Mouse (Mus musculus): Measurements from ENCODE around the gene Amdhd2. TPM values are rescaled to one million over a fixed set of nuclear protein-coding genes. Genes with fewer than 3 reads are reported as not detected.

Gene Amdhd2
- 29.5 and 34.7 TPM in 2 replicates for polyA plus RNA-seq (2014; fragmentation: Nextera tagmentation; extraction: Ambion mirVana)

- H3K4me1 ChIP-seq (replicated peaks; ENCODE audit: control insufficient read depth, insufficient read depth, low read length): peaks cover 11% of the 10 kb centered on the region; the same call in 1 of the 2 replicates
- H3K9ac ChIP-seq (ENCODE audit: low read length): peak within 1 kb of the TSS; percentile 74
- no peaks in the 10 kb centered on the region for H3K27me3 ChIP-seq (ENCODE audit: control insufficient read depth, insufficient read depth, low read length)
- ATAC-seq (replicated peaks; ENCODE audit: low FRiP score): peak; percentile 94
- no peaks in the 10 kb centered on the region; the same call in 1 of the 2 replicates for H3K36me3 ChIP-seq (ENCODE audit: control insufficient read depth, insufficient read depth, low read length)
- H3K4me2 ChIP-seq (ENCODE audit: low read depth, low read length, severe bottlenecking): peak within 1 kb of the TSS; percentile 80
- no peak within 1 kb of the TSS for H3K27ac ChIP-seq (ENCODE audit: low read depth, low read length)
- under 1% methylated on average over 47 of the region's 47 CpGs for WGBS
- no peaks in the 10 kb centered on the region for H3K9me3 ChIP-seq (ENCODE audit: control insufficient read depth, low read length)
- DNase-seq (ENCODE audit: low spot score): peak; percentile 99
- H3K4me3 ChIP-seq (ENCODE audit: low read depth, low read length): peak within 1 kb of the TSS; percentile 80
Observed at GRCm38 (mm10) chr17:24163176-24163962, at the start of gene Amdhd2. Amdhd2 (minus strand) TSS chr17:24163766.

DNA sequence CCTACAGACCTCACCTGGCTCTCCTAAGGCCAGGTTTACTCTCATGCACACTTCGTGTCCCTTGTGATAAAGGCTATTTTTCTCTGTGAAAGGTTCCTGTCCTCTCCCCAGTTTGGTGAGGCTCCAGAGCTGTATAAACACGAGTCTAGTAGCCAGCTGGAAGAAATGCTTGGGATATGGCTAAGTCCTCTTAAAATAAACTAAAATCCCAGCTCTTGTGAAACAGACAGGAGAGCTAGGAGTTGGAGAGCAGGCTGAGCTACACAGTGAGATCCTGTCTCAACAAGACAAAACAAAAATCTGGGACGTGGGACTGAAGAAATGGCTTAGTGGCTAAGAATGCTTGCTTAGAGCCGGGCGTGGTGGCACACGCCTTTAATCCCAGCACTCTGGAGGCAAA is 49.6 kb upstream of the Amdhd2 start:
- DNase-seq (ENCODE audit: low spot score): no peak
- WGBS: 74% methylated on average over 6 of the region's 6 CpGs
- H3K4me3 ChIP-seq (ENCODE audit: low read depth, low read length): no peak overlapping the region

GRCm38 (mm10) chr17:24212441-24213018 is 49.0 kb upstream of the Amdhd2 start:
- no peak overlapping the region for H3K27ac ChIP-seq (ENCODE audit: low read depth, low read length)
- H3K4me2 ChIP-seq (ENCODE audit: low read depth, low read length, severe bottlenecking): peak overlapping the region; percentile 90
- WGBS: 26% methylated on average over 5 of the region's 5 CpGs
- peak; percentile 8; the same call in 1 of the 2 replicates for ATAC-seq (replicated peaks; ENCODE audit: low FRiP score)
- peaks cover 10% of the 10 kb centered on the region for H3K36me3 ChIP-seq (ENCODE audit: control insufficient read depth, insufficient read depth, low read length)
- peak overlapping the region; percentile 46 for H3K4me3 ChIP-seq (ENCODE audit: low read depth, low read length)
- H3K4me1 ChIP-seq (replicated peaks; ENCODE audit: control insufficient read depth, insufficient read depth, low read length): peaks cover 23% of the 10 kb centered on the region
- H3K9ac ChIP-seq (ENCODE audit: low read length): peak overlapping the region; percentile 74
- H3K9me3 ChIP-seq (ENCODE audit: control insufficient read depth, low read length): no peaks in the 10 kb centered on the region
- H3K27me3 ChIP-seq (ENCODE audit: control insufficient read depth, insufficient read depth, low read length): peaks cover 12% of the 10 kb centered on the region
- DNase-seq (ENCODE audit: low spot score): no peak

More for the DNA sequence above, 49.6 kb upstream of the Amdhd2 start:
- no peak for ATAC-seq (replicated peaks; ENCODE audit: low FRiP score)
- Histone ChIP-seq H3K9ac (ENCODE audit: low read length) (no peak overlapping the region), H3K4me1 (replicated peaks; ENCODE audit: control insufficient read depth, insufficient read depth, low read length) (peaks cover 23% of the 10 kb centered on the region), H3K27me3 (ENCODE audit: control insufficient read depth, insufficient read depth, low read length) (peaks cover 5% of the 10 kb centered on the region), H3K27ac (ENCODE audit: low read depth, low read length) (no peak overlapping the region), H3K9me3 (ENCODE audit: control insufficient read depth, low read length) (no peaks in the 10 kb centered on the region), H3K36me3 (ENCODE audit: control insufficient read depth, insufficient read depth, low read length) (peaks cover 10% of the 10 kb centered on the region), H3K4me2 (ENCODE audit: low read depth, low read length, severe bottlenecking) (no peak overlapping the region)

DNA sequence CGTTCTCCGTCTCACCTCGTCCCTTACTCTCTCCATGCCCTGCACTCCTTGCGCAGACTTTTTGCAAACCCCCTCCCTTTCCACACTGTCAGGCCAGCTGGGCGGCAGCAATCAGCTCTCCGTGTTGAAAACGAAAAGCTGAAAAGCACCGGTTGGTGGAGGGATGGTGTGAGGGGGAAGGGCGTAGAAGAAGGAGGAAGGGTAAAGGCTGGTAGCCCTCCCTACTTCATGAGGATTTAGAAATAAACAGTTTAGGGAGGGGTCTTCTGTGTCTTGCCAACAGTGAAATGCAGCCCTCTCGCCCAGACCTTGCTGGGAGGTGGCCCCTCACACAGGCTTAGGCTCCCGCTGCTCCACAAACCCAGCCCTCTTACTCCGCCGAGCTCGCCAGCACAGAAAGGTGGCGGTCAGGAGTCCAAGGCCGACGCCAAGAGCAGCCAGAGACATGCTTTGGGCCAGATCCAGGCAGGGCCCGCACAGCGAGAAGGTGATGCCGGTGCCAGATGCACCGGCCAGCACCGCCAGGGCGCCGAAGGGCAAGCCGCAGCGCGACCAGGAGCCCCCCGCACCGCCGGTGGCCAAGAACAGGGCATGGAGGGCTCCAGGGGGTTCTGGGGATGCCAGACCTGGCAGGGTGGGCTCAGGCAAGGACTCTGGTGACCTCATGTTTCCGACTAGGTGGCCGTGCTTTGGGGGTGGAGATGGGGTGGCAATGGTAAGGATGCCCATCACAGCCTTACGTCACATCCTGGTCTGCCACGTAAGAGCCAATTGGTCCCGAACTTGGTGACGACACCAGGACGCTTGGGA is 48.3 kb upstream of the Amdhd2 start:
- Histone ChIP-seq H3K9ac (ENCODE audit: low read length) (peak overlapping the region; percentile 74), H3K4me1 (replicated peaks; ENCODE audit: control insufficient read depth, insufficient read depth, low read length) (peaks cover 27% of the 10 kb centered on the region), H3K4me2 (ENCODE audit: low read depth, low read length, severe bottlenecking) (peak overlapping the region; percentile 90), H3K4me3 (ENCODE audit: low read depth, low read length) (peak overlapping the region; percentile 46), H3K9me3 (ENCODE audit: control insufficient read depth, low read length) (no peaks in the 10 kb centered on the region), H3K36me3 (ENCODE audit: control insufficient read depth, insufficient read depth, low read length) (peaks cover 10% of the 10 kb centered on the region), H3K27me3 (ENCODE audit: control insufficient read depth, insufficient read depth, low read length) (peaks cover 18% of the 10 kb centered on the region), H3K27ac (ENCODE audit: low read depth, low read length) (0 out of 2 replicates have a peak overlapping the region, but pooled peaks have one; percentile 14)
- ATAC-seq (replicated peaks; ENCODE audit: low FRiP score) (peak; percentile 59), DNase-seq (ENCODE audit: low spot score) (peak; percentile 85)
- 2% methylated on average over 37 of the region's 37 CpGs for WGBS

GRCm38 (mm10) chr17:24210591-24210990 is 47.0 kb upstream of the Amdhd2 start:
- 85% methylated on average over 3 of the region's 3 CpGs for WGBS
- peaks cover 38% of the 10 kb centered on the region for H3K4me1 ChIP-seq (replicated peaks; ENCODE audit: control insufficient read depth, insufficient read depth, low read length)
- no peak for ATAC-seq (replicated peaks; ENCODE audit: low FRiP score)
- H3K9ac ChIP-seq (ENCODE audit: low read length): no peak overlapping the region
- no peaks in the 10 kb centered on the region for H3K9me3 ChIP-seq (ENCODE audit: control insufficient read depth, low read length)
- DNase-seq (ENCODE audit: low spot score): no peak
- no peak overlapping the region for H3K27ac ChIP-seq (ENCODE audit: low read depth, low read length)
- peaks cover 5% of the 10 kb centered on the region; the same call in 1 of the 2 replicates for H3K36me3 ChIP-seq (ENCODE audit: control insufficient read depth, insufficient read depth, low read length)
- H3K4me3 ChIP-seq (ENCODE audit: low read depth, low read length): no peak overlapping the region
- peaks cover 23% of the 10 kb centered on the region for H3K27me3 ChIP-seq (ENCODE audit: control insufficient read depth, insufficient read depth, low read length)
- H3K4me2 ChIP-seq (ENCODE audit: low read depth, low read length, severe bottlenecking): no peak overlapping the region

DNA sequence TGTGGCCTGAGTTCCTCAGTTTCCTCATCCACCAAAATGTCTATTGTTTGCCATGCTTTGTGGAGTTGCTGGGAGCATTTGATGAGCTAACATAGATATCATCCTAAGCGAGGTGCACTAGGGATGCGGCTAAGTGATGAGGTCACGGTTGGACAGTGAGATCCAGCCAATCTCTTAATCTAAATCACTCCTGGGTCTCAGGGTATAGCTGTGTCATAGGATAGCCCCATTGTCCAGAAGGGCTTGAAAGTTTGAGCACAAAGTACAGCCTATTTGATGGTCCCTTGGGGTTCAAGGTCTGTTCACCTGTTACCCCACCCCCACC is 46.3 kb upstream of the Amdhd2 start:
- H3K9ac ChIP-seq (ENCODE audit: low read length): no peak overlapping the region; the same call in 1 of the 2 replicates
- no peak overlapping the region for H3K4me3 ChIP-seq (ENCODE audit: low read depth, low read length)

GRCm38 (mm10) chr17:24209043-24209915 is 45.7 kb upstream of the Amdhd2 start, which contains the start of gene Ntn3:
Ntn3 (minus strand) TSS chr17:24209531.
- peak; percentile 87 for DNase-seq (ENCODE audit: low spot score)
- Histone ChIP-seq H3K9ac (ENCODE audit: low read length) (peak within 1 kb of the TSS; percentile 80), H3K9me3 (ENCODE audit: control insufficient read depth, low read length) (no peaks in the 10 kb centered on the region), H3K27ac (ENCODE audit: low read depth, low read length) (peak within 1 kb of the TSS; percentile 52; the same call in 1 of the 2 replicates), H3K4me1 (replicated peaks; ENCODE audit: control insufficient read depth, insufficient read depth, low read length) (peaks cover 42% of the 10 kb centered on the region), H3K27me3 (ENCODE audit: control insufficient read depth, insufficient read depth, low read length) (peaks cover 23% of the 10 kb centered on the region), H3K36me3 (ENCODE audit: control insufficient read depth, insufficient read depth, low read length) (no peaks in the 10 kb centered on the region), H3K4me3 (ENCODE audit: low read depth, low read length) (peak within 1 kb of the TSS; percentile 43), H3K4me2 (ENCODE audit: low read depth, low read length, severe bottlenecking) (peak within 1 kb of the TSS; percentile 90)
- under 1% methylated on average over 43 of the region's 43 CpGs for WGBS
- peak; percentile 45 for ATAC-seq (replicated peaks; ENCODE audit: low FRiP score)

More for the DNA sequence above, 46.3 kb upstream of the Amdhd2 start:
- Histone ChIP-seq H3K27me3 (ENCODE audit: control insufficient read depth, insufficient read depth, low read length) (peaks cover 23% of the 10 kb centered on the region), H3K4me2 (ENCODE audit: low read depth, low read length, severe bottlenecking) (peak overlapping the region; percentile 90; the same call in 1 of the 2 replicates), H3K36me3 (ENCODE audit: control insufficient read depth, insufficient read depth, low read length) (no peaks in the 10 kb centered on the region), H3K9me3 (ENCODE audit: control insufficient read depth, low read length) (no peaks in the 10 kb centered on the region), H3K27ac (ENCODE audit: low read depth, low read length) (0 out of 2 replicates have a peak overlapping the region, but pooled peaks have one; percentile 52), H3K4me1 (replicated peaks; ENCODE audit: control insufficient read depth, insufficient read depth, low read length) (peaks cover 39% of the 10 kb centered on the region)
- 68% methylated on average over 3 of the region's 3 CpGs for WGBS
- DNase-seq (ENCODE audit: low spot score) (no peak), ATAC-seq (replicated peaks; ENCODE audit: low FRiP score) (no peak)

Measured in forebrain, embryonic 11.5 days (tissue).